Comparison of ENCODE assay signal across 28 mouse cellular contexts in genomic region chr5:21745966-21746365, GRCm38 (mm10).
"Had no signal": no experiment of that assay in that cellular context is flagged by ENCODE, and none has a peak within 500 bp of the region (broad histone marks: within the 10 kb centered on the region; RNA-seq: fewer than 3 reads in every experiment).

No protein-coding gene starts in this region.

- H3K4me1 ChIP-seq: embryonic facial prominence, embryonic 10.5 days; embryonic facial prominence, embryonic 12.5 days; embryonic facial prominence, embryonic 13.5 days; embryonic facial prominence, embryonic 15.5 days; forebrain, embryonic 10.5 days; forebrain, embryonic 12.5 days; forebrain, embryonic 13.5 days; forebrain, embryonic 15.5 days had no signal

- DNase-seq: cerebellum, adult 2 months; cerebellum, adult 8-10 months; cerebellum, adult 9-10 months; cerebellum, adult 9-11 months; cerebellum, postnatal 10 days; cerebellum, postnatal 14 days; cerebellum, postnatal 25 days; cerebellum, postnatal 36 days; embryo, embryonic 11 days; forebrain, postnatal 0 days; gastrocnemius, adult 2 months; gastrocnemius, postnatal 10 days; gastrocnemius, postnatal 14 days; gastrocnemius, postnatal 25 days; gastrocnemius, postnatal 36 days; heart, adult 18-20 months; heart, adult 2 months had no signal

- H3K4me3 ChIP-seq: embryonic facial prominence, embryonic 10.5 days; embryonic facial prominence, embryonic 12.5 days; embryonic facial prominence, embryonic 13.5 days; embryonic facial prominence, embryonic 15.5 days; erythroblast, embryonic 14.5 days; forebrain, embryonic 10.5 days; forebrain, embryonic 12.5 days; forebrain, embryonic 13.5 days; forebrain, embryonic 15.5 days; gastrocnemius, adult 2 months; heart, adult 2 months had no signal

- H3K9ac ChIP-seq: embryonic facial prominence, embryonic 12.5 days; embryonic facial prominence, embryonic 13.5 days; embryonic facial prominence, embryonic 15.5 days; forebrain, embryonic 12.5 days; forebrain, embryonic 13.5 days; forebrain, embryonic 15.5 days; forebrain, postnatal 0 days had no signal

- H3K9me3 ChIP-seq: embryonic facial prominence, embryonic 10.5 days; embryonic facial prominence, embryonic 12.5 days; embryonic facial prominence, embryonic 15.5 days; forebrain, embryonic 10.5 days; forebrain, embryonic 12.5 days; forebrain, embryonic 13.5 days; forebrain, embryonic 15.5 days had no signal

- H3K27ac ChIP-seq: embryonic facial prominence, embryonic 10.5 days; embryonic facial prominence, embryonic 12.5 days; embryonic facial prominence, embryonic 13.5 days; embryonic facial prominence, embryonic 15.5 days; forebrain, embryonic 10.5 days; forebrain, embryonic 12.5 days; forebrain, embryonic 13.5 days; forebrain, embryonic 15.5 days; gastrocnemius, adult 2 months; heart, adult 2 months had no signal

- ATAC-seq: forebrain, embryonic 13.5 days; forebrain, embryonic 14.5 days; forebrain, embryonic 15.5 days; forebrain, embryonic 16.5 days; forebrain, postnatal 0 days had no signal

- H3K4me2 ChIP-seq: embryonic facial prominence, embryonic 12.5 days; embryonic facial prominence, embryonic 13.5 days; embryonic facial prominence, embryonic 15.5 days; forebrain, embryonic 12.5 days; forebrain, embryonic 13.5 days; forebrain, embryonic 15.5 days had no signal

- H3K27me3 ChIP-seq: embryonic facial prominence, embryonic 12.5 days; embryonic facial prominence, embryonic 13.5 days; embryonic facial prominence, embryonic 15.5 days; forebrain, embryonic 12.5 days; forebrain, embryonic 13.5 days; forebrain, embryonic 15.5 days had no signal
